Mouse (Mus musculus) urinary bladder, postnatal 36 days (tissue): Measurements from ENCODE around the gene Slc5a2.

Source experiments
- DNase-seq, 2 experiments: peaks; one replicate each; pipeline ENCODE4 v3.0.0; 2022; ENCODE audit warnings: low spot score in 2 of 2, mixed read lengths in 1 of 2

Gene Slc5a2

GRCm38 (mm10) chr7:128265411-128265810, at the start of gene Slc5a2:
Slc5a2 (plus strand) TSS chr7:128265657.
- no peak for DNase-seq

- no peak for DNase-seq
These were observed 45.5 kb upstream of the Slc5a2 start for GRCm38 (mm10) chr7:128219952-128220351.

GRCm38 (mm10) chr7:128220936-128221335, 44.5 kb upstream of the Slc5a2 start:
- DNase-seq = no peak

DNA sequence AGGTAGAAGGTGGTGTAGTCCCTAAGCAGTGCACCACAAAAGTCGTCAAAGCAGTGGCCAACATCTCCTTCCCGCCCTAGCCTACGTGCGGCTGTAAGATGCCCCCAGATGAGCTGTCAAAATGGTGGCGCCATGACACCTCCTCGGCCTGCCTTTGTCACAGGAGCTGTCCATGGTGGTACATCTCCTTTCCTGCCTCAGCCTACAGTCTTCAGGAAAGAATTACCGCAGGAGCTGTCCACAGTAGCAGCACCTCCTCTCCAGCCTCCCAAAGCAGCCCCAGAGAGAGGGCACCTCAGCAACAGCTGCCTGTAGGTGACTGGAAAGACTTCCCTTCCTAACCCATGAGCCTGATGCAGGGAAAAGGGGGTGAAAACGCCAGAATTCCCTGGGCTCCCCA, 33.7 kb upstream of the Slc5a2 start:
- DNase-seq = no peak

DNA sequence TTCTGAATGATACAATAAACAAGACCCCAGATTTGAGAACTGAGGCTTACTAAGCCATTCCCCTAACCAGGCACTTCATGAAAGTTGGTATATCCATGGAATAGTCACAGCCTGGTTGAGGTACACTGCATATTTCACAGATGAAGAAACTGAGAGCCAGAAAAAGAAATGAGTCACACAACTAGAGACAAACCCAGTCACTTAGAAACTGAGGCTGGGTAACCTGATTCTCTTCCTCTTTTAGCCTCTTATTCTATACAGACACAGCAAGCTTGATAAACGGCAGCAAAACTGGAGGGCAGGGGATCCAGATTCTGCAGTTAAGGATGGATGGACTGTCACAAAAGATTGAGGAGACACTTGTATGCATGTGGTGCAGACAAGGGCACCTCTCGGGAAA, 30.7 kb upstream of the Slc5a2 start:
- DNase-seq = no peak

DNA sequence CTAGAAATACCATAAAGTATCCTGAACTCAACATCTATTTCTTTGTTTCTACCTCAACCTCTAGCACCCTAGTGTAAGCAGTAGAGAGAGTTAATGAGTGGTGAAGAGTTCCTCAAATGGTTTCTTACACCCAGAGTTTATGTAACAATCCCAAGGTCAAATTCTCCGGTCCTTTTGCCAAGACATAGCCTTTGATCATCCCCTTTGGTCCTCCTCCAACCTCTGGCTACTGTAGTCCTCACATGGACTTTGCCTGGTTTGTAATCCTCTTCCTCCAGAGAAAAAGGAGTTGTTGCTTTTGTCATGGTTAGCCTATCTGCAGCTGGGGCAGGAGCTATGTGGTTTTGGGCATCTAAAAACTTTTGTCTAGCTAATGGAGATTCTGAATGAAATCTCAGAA, 30.0 kb upstream of the Slc5a2 start:
- no peak for DNase-seq

- DNase-seq = no peak
These were observed 29.0 kb upstream of the Slc5a2 start for GRCm38 (mm10) chr7:128236426-128236825.

GRCm38 (mm10) chr7:128236856-128237592, 28.4 kb upstream of the Slc5a2 start, which contains the start of gene Armc5:
Armc5 (plus strand) TSS chr7:128237342.
- DNase-seq = peak; percentile 80 to 82

DNA sequence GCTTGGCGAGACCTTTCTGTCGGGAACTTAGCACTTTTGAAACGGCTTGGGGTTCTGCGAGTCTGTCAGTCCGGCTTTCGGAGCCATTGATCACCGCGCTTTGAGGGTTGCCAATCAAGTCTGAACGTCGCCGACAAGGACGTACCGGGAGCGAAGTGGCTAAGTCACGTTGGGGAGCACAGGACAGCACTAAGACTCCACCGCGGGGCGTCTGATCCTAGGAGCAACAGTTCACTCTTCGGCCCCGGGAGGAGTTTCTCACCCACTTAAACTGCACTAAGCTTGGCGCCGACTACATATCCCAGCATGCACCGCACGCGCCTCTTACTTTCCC, 27.9 kb upstream of the Slc5a2 start:
- no peak for DNase-seq

GRCm38 (mm10) chr7:128237927-128238778, 27.3 kb upstream of the Slc5a2 start, which contains the start of gene 9130023H24Rik:
9130023H24Rik (minus strand) TSS chr7:128238031.
- DNase-seq = peak; percentile 100

GRCm38 (mm10) chr7:128238991-128239390, 26.5 kb upstream of the Slc5a2 start:
- no peak for DNase-seq

- DNase-seq = peak in 1 of 2 experiments; percentile 43
These were observed 25.2 kb upstream of the Slc5a2 start for GRCm38 (mm10) chr7:128240131-128240784.

DNA sequence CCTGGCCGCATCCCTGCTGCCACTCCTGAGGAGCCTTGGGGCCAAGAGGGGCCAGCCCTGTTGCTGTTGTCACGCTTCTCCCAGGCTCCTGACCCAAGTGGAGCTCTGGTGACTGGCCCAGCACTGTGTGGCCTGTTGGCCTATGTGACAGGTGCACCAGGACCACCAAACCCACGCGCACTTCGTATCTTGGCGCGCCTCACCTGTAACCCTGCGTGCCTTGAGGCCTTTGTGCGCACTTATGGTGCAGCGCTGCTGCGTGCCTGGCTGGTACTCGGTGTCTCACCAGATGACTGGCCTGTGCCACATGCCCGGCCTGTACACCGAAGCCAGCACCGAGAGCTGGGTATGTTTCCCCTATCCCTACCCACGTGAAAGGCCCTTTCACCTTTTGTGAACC, 23.1 kb upstream of the Slc5a2 start:
- no peak for DNase-seq

DNA sequence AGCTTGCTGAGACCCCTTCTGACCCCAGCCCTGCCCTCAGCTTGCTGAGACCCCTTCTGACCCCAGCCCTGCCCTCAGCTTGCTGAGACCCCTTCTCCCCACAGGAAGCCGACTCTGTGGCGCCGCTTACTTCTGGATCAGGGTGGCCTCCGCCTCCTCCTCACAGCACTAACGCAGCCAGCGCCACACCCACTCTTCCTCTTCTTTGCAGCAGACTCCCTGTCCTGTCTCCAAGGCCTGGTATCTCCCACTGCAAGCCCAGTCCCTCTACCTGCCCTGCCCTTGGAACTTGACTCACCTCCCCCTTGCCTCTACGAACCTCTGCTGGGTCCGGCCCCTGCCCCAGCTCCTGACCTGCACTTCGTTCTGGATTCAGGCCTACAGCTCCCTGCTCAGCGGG, 21.5 kb upstream of the Slc5a2 start:
- no peak for DNase-seq

GRCm38 (mm10) chr7:128244410-128245025, 20.9 kb upstream of the Slc5a2 start:
- no peak for DNase-seq

GRCm38 (mm10) chr7:128245547-128245946, 19.9 kb upstream of the Slc5a2 start:
- DNase-seq = no peak

DNA sequence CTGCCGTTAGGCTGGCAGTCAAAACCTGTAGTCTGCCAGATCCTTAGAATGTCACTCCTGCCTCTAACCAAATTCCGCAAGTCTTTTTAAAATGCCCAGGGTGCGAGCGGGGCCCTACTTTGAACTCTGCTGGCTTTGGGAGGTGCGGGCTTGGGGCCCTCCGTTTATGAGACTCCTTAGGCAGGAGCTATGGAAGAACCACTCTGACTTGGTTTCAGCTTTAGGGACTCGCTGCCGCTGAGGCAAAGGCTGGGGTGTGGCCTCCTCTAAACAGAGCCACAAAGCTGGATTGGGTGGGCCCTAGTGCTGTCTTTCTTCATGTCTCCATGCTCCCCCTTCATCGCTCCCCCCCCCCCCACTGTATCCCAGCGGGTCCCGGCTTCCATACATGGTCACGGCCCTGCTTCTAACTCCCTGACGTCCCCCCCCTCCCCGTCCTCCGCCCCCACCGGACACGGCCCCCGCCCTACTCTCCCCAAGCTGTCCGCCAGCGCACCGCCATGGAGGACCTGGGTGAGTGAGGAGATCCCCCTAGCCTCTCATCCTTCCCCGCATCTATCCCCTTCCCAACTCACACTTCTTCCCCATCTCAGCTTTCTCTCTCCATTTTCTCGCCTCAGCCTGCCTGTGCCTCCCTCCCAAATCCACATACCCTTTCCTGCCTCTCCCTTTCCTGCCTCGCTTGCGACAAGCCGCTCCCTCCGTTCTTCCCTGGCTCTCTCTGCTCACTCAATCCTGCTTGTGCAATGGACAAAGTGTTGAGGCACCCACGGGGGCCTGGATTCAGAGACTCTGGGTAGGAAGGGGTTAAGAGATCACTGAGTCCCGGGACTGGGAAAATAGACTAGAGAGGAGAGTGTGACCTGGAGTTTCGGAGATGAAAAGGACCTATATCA, 18.7 kb upstream of the Slc5a2 start, which contains the start of gene Tgfb1i1:
Gene Tgfb1i1 (plus strand): TSS at position 317 of the 896 bp plus-strand sequence.
- peak; percentile 51 to 53 for DNase-seq

GRCm38 (mm10) chr7:128247443-128247842, 18.0 kb upstream of the Slc5a2 start:
- DNase-seq = peak; percentile 70 to 84

DNA sequence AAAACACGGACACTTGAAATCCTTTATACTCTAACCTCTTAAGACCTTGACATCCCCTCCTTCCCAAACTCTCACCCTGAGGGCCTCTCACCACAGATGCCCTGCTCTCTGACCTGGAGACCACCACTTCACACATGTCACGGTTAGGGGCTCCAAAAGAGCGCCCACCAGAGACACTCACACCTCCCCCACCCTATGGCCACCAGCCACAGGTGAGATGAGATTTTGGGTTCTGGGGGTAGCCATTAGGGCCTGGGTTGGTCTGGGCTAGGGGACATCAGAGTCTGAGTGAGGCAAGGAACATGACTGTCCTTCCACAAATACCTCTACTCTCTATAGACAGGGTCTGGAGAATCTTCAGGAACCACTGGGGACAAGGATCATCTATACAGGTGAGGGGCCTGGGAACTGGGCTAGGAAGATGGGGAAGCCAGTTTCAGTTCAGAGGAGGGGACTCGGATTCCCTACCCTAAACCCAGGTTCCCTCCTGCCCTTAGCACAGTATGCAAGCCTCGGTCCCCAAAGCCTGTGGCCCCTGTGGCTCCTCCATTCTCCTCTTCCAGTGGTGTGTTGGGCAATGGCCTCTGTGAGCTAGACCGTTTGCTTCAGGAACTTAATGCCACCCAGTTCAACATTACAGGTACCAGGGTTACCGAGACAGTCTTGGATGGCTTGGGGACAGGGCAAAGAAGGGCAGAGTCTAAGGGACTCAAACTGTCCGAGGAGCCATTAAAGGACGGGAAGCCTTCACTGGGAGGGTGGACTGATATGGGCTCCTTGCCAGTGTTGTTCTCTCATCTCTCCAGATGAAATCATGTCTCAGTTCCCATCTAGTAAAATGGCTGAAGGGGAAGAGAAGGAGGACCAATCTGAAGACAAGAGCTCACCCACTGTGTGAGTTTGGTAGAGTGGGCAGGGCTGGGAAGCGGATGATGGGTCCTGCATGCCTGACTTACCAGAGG, 17.1 kb upstream of the Slc5a2 start:
- DNase-seq = no peak

GRCm38 (mm10) chr7:128249998-128250397, 15.5 kb upstream of the Slc5a2 start:
- no peak for DNase-seq
